Mouse (Mus musculus) layer of hippocampus, postnatal 25 days (tissue): ENCODE data around the gene Cyp2w1. TPM values are rescaled to one million over a fixed set of nuclear protein-coding genes. Genes with fewer than 3 reads are reported as not detected.
"Not testable (repeated sequence)": the region's sequence is repeated elsewhere in the genome, so short reads cannot be mapped to it uniquely, and the experiment has no call there.

Source experiments
- DNase-seq, 2 experiments: peaks; one replicate each; pipeline ENCODE4 v3.0.0; 2022; ENCODE audit warnings: mixed read lengths in 2 of 2, low spot score in 1 of 2; ENCODE audit errors: extremely low spot score in 1 of 2
- total RNA-seq, 2 experiments: library from RNA; stranded (reverse); gene quantifications; 2 replicates each; pipeline ENCODE4 v1.2.3; 2021

Gene Cyp2w1
- total RNA-seq, 2 experiments from 2014 or later, result not detected

- DNase-seq, result peak; percentile 74 to 94
Observed at GRCm38 (mm10) chr5:139331742-139332141, 20.7 kb upstream of the Cyp2w1 start.

- DNase-seq, result no peak
Observed at GRCm38 (mm10) chr5:139332590-139333272, 19.7 kb upstream of the Cyp2w1 start.

GRCm38 (mm10) chr5:139333301-139334013 lies 19.0 kb upstream of the Cyp2w1 start:
- no peak for DNase-seq

GRCm38 (mm10) chr5:139334394-139334793 lies 18.0 kb upstream of the Cyp2w1 start:
- DNase-seq, result not testable (repeated sequence)

- no peak for DNase-seq
Observed at GRCm38 (mm10) chr5:139335634-139336033, 16.8 kb upstream of the Cyp2w1 start.

GRCm38 (mm10) chr5:139337826-139338370 lies 14.5 kb upstream of the Cyp2w1 start:
- no peak for DNase-seq

GRCm38 (mm10) chr5:139338403-139338802 lies 14.0 kb upstream of the Cyp2w1 start:
- DNase-seq, result no peak

- no peak for DNase-seq
Observed at GRCm38 (mm10) chr5:139338891-139339290, 13.5 kb upstream of the Cyp2w1 start.

- DNase-seq, result peak; percentile 60 to 83
Observed at GRCm38 (mm10) chr5:139344021-139344686, 8.3 kb upstream of the Cyp2w1 start.

GRCm38 (mm10) chr5:139344687-139345363 lies 7.6 kb upstream of the Cyp2w1 start:
- DNase-seq, result peak; percentile 74 to 80

GRCm38 (mm10) chr5:139345364-139345714 lies 7.1 kb upstream of the Cyp2w1 start:
- DNase-seq, result no peak

- no peak for DNase-seq
Observed at GRCm38 (mm10) chr5:139347225-139347624, 5.2 kb upstream of the Cyp2w1 start.

- DNase-seq, result no peak
Observed at GRCm38 (mm10) chr5:139349713-139350112, 2.7 kb upstream of the Cyp2w1 start.

- no peak for DNase-seq
Observed at GRCm38 (mm10) chr5:139351134-139351533, 1.3 kb upstream of the Cyp2w1 start, which contains the start of gene Cox19. Gene Cox19, minus strand, starts transcription at chr5:139351418.

- no peak for DNase-seq
Observed at GRCm38 (mm10) chr5:139351628-139352027, 789 bp upstream of the Cyp2w1 start.

- DNase-seq, result peak in 1 of 2 experiments; percentile 37
Observed at GRCm38 (mm10) chr5:139353496-139353895, 1.1 kb downstream of the Cyp2w1 start.

- no peak for DNase-seq
Observed at GRCm38 (mm10) chr5:139353946-139354345, 1.5 kb downstream of the Cyp2w1 start.

GRCm38 (mm10) chr5:139355235-139355772 lies 2.9 kb downstream of the Cyp2w1 start:
- peak; percentile 64 to 86 for DNase-seq

- DNase-seq, result no peak
Observed at GRCm38 (mm10) chr5:139358653-139359052, 6.2 kb downstream of the Cyp2w1 start.

GRCm38 (mm10) chr5:139359244-139359643 lies 6.8 kb downstream of the Cyp2w1 start:
- DNase-seq, result no peak
